Mouse (Mus musculus): ENCODE results near the gene Ccdc9. TPM values are rescaled to one million over a fixed set of nuclear protein-coding genes. Genes with fewer than 3 reads are reported as not detected.
"Not testable (repeated sequence)": the region's sequence is repeated elsewhere in the genome, so short reads cannot be mapped to it uniquely, and the experiment has no call there.

Gene Ccdc9
- polyA plus RNA-seq, 1 experiment, result 66.0 TPM

- H3K27ac ChIP-seq (ENCODE audit: insufficient read depth, low read length), result no peak overlapping the region
- TF ChIP-seq POLR2A (IDR thresholded peaks at IDR 0.05; ENCODE audit: low read depth, low read length) (no peak), CTCF (IDR thresholded peaks at IDR 0.05; ENCODE audit: borderline replicate concordance, insufficient read depth, low read length) (no peak)
- H3K4me1 ChIP-seq (ENCODE audit: control insufficient read depth, insufficient read depth, low read length), result no peaks in the 10 kb centered on the region
- H3K4me3 ChIP-seq (ENCODE audit: insufficient read depth, low read length), result no peak overlapping the region
Measured at GRCm38 (mm10) chr7:16261097-16261496, 25.5 kb downstream of the Ccdc9 start.

- no peak for TF ChIP-seq POLR2A (IDR thresholded peaks at IDR 0.05; ENCODE audit: low read depth, low read length)
- TF ChIP-seq CTCF (IDR thresholded peaks at IDR 0.05; ENCODE audit: borderline replicate concordance, insufficient read depth, low read length), result no peak
- no peak within 1 kb of the TSS for H3K4me3 ChIP-seq (ENCODE audit: insufficient read depth, low read length)
- no peaks in the 10 kb centered on the region for H3K4me1 ChIP-seq (ENCODE audit: control insufficient read depth, insufficient read depth, low read length)
- no peak within 1 kb of the TSS for H3K27ac ChIP-seq (ENCODE audit: insufficient read depth, low read length)
Measured at GRCm38 (mm10) chr7:16259110-16259590, 27.4 kb downstream of the Ccdc9 start, which contains the start of gene C5ar1. Gene C5ar1, minus strand, starts transcription at chr7:16259540.

- H3K4me1 ChIP-seq (ENCODE audit: control insufficient read depth, insufficient read depth, low read length), result no peaks in the 10 kb centered on the region
- no peak for TF ChIP-seq POLR2A (IDR thresholded peaks at IDR 0.05; ENCODE audit: low read depth, low read length)
- TF ChIP-seq CTCF (IDR thresholded peaks at IDR 0.05; ENCODE audit: borderline replicate concordance, insufficient read depth, low read length), result no peak
- no peak overlapping the region for H3K4me3 ChIP-seq (ENCODE audit: insufficient read depth, low read length)
- H3K27ac ChIP-seq (ENCODE audit: insufficient read depth, low read length), result no peak overlapping the region
Measured at GRCm38 (mm10) chr7:16257830-16258229, 28.8 kb downstream of the Ccdc9 start.

- not testable (repeated sequence) for H3K4me3 ChIP-seq (ENCODE audit: insufficient read depth, low read length); H3K4me1 ChIP-seq (ENCODE audit: control insufficient read depth, insufficient read depth, low read length); H3K27ac ChIP-seq (ENCODE audit: insufficient read depth, low read length)
Measured at GRCm38 (mm10) chr7:16255963-16256362, 30.6 kb downstream of the Ccdc9 start.

GRCm38 (mm10) chr7:16254195-16254594, 32.4 kb downstream of the Ccdc9 start:
- TF ChIP-seq POLR2A (IDR thresholded peaks at IDR 0.05; ENCODE audit: low read depth, low read length) (no peak), CTCF (IDR thresholded peaks at IDR 0.05; ENCODE audit: borderline replicate concordance, insufficient read depth, low read length) (no peak)
- H3K4me1 ChIP-seq (ENCODE audit: control insufficient read depth, insufficient read depth, low read length), result no peaks in the 10 kb centered on the region
- no peak overlapping the region for H3K4me3 ChIP-seq (ENCODE audit: insufficient read depth, low read length)
- no peak overlapping the region for H3K27ac ChIP-seq (ENCODE audit: insufficient read depth, low read length)

- H3K4me1 ChIP-seq (ENCODE audit: control insufficient read depth, insufficient read depth, low read length), result no peaks in the 10 kb centered on the region
- H3K4me3 ChIP-seq (ENCODE audit: insufficient read depth, low read length), result no peak overlapping the region
- TF ChIP-seq CTCF (IDR thresholded peaks at IDR 0.05; ENCODE audit: borderline replicate concordance, insufficient read depth, low read length), result no peak
- TF ChIP-seq POLR2A (IDR thresholded peaks at IDR 0.05; ENCODE audit: low read depth, low read length), result no peak
- H3K27ac ChIP-seq (ENCODE audit: insufficient read depth, low read length), result no peak overlapping the region
Measured at GRCm38 (mm10) chr7:16250687-16251086, 35.9 kb downstream of the Ccdc9 start.

- TF ChIP-seq POLR2A (IDR thresholded peaks at IDR 0.05; ENCODE audit: low read depth, low read length) (no peak), CTCF (IDR thresholded peaks at IDR 0.05; ENCODE audit: borderline replicate concordance, insufficient read depth, low read length) (no peak)
- Histone ChIP-seq H3K4me3 (ENCODE audit: insufficient read depth, low read length) (no peak overlapping the region), H3K4me1 (ENCODE audit: control insufficient read depth, insufficient read depth, low read length) (no peaks in the 10 kb centered on the region), H3K27ac (ENCODE audit: insufficient read depth, low read length) (no peak overlapping the region)
Measured at GRCm38 (mm10) chr7:16245958-16246357, 40.6 kb downstream of the Ccdc9 start.

GRCm38 (mm10) chr7:16244067-16244466, 42.5 kb downstream of the Ccdc9 start, which contains the start of gene C5ar2:
Gene C5ar2, minus strand, starts transcription at chr7:16244154.
- Histone ChIP-seq H3K4me1 (ENCODE audit: control insufficient read depth, insufficient read depth, low read length) (no peaks in the 10 kb centered on the region), H3K4me3 (ENCODE audit: insufficient read depth, low read length) (no peak within 1 kb of the TSS), H3K27ac (ENCODE audit: insufficient read depth, low read length) (no peak within 1 kb of the TSS)
- TF ChIP-seq POLR2A (IDR thresholded peaks at IDR 0.05; ENCODE audit: low read depth, low read length) (no peak), CTCF (IDR thresholded peaks at IDR 0.05; ENCODE audit: borderline replicate concordance, insufficient read depth, low read length) (no peak)

GRCm38 (mm10) chr7:16242198-16242597, 44.4 kb downstream of the Ccdc9 start:
- Histone ChIP-seq H3K4me1 (ENCODE audit: control insufficient read depth, insufficient read depth, low read length) (no peaks in the 10 kb centered on the region), H3K4me3 (ENCODE audit: insufficient read depth, low read length) (no peak overlapping the region), H3K27ac (ENCODE audit: insufficient read depth, low read length) (no peak overlapping the region)
- TF ChIP-seq CTCF (IDR thresholded peaks at IDR 0.05; ENCODE audit: borderline replicate concordance, insufficient read depth, low read length), result no peak
- TF ChIP-seq POLR2A (IDR thresholded peaks at IDR 0.05; ENCODE audit: low read depth, low read length), result no peak

- no peak overlapping the region for H3K4me3 ChIP-seq (ENCODE audit: insufficient read depth, low read length)
- TF ChIP-seq CTCF (IDR thresholded peaks at IDR 0.05; ENCODE audit: borderline replicate concordance, insufficient read depth, low read length), result no peak
- TF ChIP-seq POLR2A (IDR thresholded peaks at IDR 0.05; ENCODE audit: low read depth, low read length), result no peak
Measured at GRCm38 (mm10) chr7:16241787-16242186, 44.8 kb downstream of the Ccdc9 start.

GRCm38 (mm10) chr7:16240978-16241303, 45.7 kb downstream of the Ccdc9 start:
- H3K4me3 ChIP-seq (ENCODE audit: insufficient read depth, low read length), result no peak overlapping the region
- H3K4me1 ChIP-seq (ENCODE audit: control insufficient read depth, insufficient read depth, low read length), result no peaks in the 10 kb centered on the region
- no peak overlapping the region for H3K27ac ChIP-seq (ENCODE audit: insufficient read depth, low read length)
- no peak for TF ChIP-seq POLR2A (IDR thresholded peaks at IDR 0.05; ENCODE audit: low read depth, low read length)
- no peak for TF ChIP-seq CTCF (IDR thresholded peaks at IDR 0.05; ENCODE audit: borderline replicate concordance, insufficient read depth, low read length)

More at GRCm38 (mm10) chr7:16241787-16242186, 44.8 kb downstream of the Ccdc9 start:
- Histone ChIP-seq H3K4me1 (ENCODE audit: control insufficient read depth, insufficient read depth, low read length) (no peaks in the 10 kb centered on the region), H3K27ac (ENCODE audit: insufficient read depth, low read length) (no peak overlapping the region)
